In the genomic region with DNA sequence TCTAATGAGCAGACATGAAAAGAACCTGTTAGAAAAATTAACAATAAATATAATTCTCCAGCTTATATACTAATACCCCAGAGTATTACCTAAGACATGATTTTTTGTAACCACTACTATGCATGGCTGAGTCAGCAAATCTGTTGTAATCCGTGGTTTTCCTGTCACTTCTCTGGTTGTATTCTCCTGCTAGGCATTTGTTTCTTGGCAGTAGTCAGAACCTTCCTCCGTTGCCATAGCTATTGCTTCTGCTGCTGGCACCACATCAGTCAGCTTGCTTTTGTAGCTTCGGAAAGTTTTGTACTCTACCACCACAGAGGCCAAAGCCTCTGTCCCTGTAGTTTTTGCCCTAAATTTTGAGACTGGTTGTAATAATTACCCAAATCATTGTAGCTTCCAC, we compare ENCODE assay signal across 11 mouse cellular contexts.
A peak's percentile ranks its signal among the peaks of the same experiment; 100 is the strongest.
DNase-seq lines count a peak whose midpoint lies in the region; ATAC-seq lines count a peak whose summit lies in the region.
"Had no signal": no experiment of that assay in that cellular context is flagged by ENCODE, and none has a peak within 500 bp of the region (broad histone marks: within the 10 kb centered on the region; RNA-seq: fewer than 3 reads in every experiment).

No protein-coding gene starts in this region.

- peak; percentile 54 for ATAC-seq in lung, embryonic 16.5 days (ENCODE audit: low read depth)
- peak; percentile 67 for ATAC-seq in forebrain, embryonic 16.5 days
- ATAC-seq in megakaryocyte, adult 5-6 weeks (ENCODE audit: poor library complexity, severe bottlenecking), result no peak
- ATAC-seq: intestine, postnatal 0 days had no signal

- no peak overlapping the region for H3K4me3 ChIP-seq in lung, embryonic 16.5 days (ENCODE audit: low read length)
- H3K4me3 ChIP-seq in forebrain, embryonic 16.5 days (replicated peaks; ENCODE audit: low read length), result no peak overlapping the region
- H3K4me3 ChIP-seq: heart, embryonic 13.5 days; limb, embryonic 13.5 days had no signal

- H3K27ac ChIP-seq in lung, embryonic 16.5 days (ENCODE audit: low read length), result no peak overlapping the region
- H3K27ac ChIP-seq in forebrain, embryonic 16.5 days (ENCODE audit: low read length), result no peak overlapping the region
- H3K27ac ChIP-seq: heart, embryonic 13.5 days; limb, embryonic 13.5 days had no signal

- no peaks in the 10 kb centered on the region for H3K36me3 ChIP-seq in lung, embryonic 16.5 days (ENCODE audit: control insufficient read depth, insufficient read depth, low read length)
- no peaks in the 10 kb centered on the region for H3K36me3 ChIP-seq in forebrain, embryonic 16.5 days (ENCODE audit: control insufficient read depth, insufficient read depth)
- H3K36me3 ChIP-seq: heart, embryonic 13.5 days; limb, embryonic 13.5 days had no signal

- no peak overlapping the region for H3K4me2 ChIP-seq in lung, embryonic 16.5 days (ENCODE audit: low read depth, low read length)
- H3K4me2 ChIP-seq in forebrain, embryonic 16.5 days (ENCODE audit: low read length), result no peak overlapping the region
- H3K4me2 ChIP-seq: heart, embryonic 13.5 days; limb, embryonic 13.5 days had no signal

- no peak overlapping the region for H3K9ac ChIP-seq in lung, embryonic 16.5 days (ENCODE audit: low read length)
- H3K9ac ChIP-seq in forebrain, embryonic 16.5 days (replicated peaks; ENCODE audit: low read depth, low read length), result no peak overlapping the region
- H3K9ac ChIP-seq: heart, embryonic 13.5 days; limb, embryonic 13.5 days had no signal

- no peaks in the 10 kb centered on the region for H3K27me3 ChIP-seq in lung, embryonic 16.5 days (ENCODE audit: control insufficient read depth, insufficient read depth, low read depth, low read length)
- no peaks in the 10 kb centered on the region for H3K27me3 ChIP-seq in forebrain, embryonic 16.5 days (replicated peaks; ENCODE audit: control insufficient read depth, insufficient read depth, low read length)
- H3K27me3 ChIP-seq: heart, embryonic 13.5 days had no signal

- DNase-seq in cerebellum, postnatal 10 days, result peak; percentile 10 to 12
- no peak for DNase-seq in cerebellum, adult 9-10 months
- DNase-seq in lung, postnatal 25 days (ENCODE audit: low spot score), result no peak
- peak; percentile 57 to 74 for DNase-seq in right cerebral cortex, postnatal 10 days (ENCODE audit: low spot score in 2 of 2)
- DNase-seq in cerebellum, adult 8-10 months, result no peak

- H3K9me3 ChIP-seq in lung, embryonic 16.5 days (ENCODE audit: control insufficient read depth, low read length), result no peaks in the 10 kb centered on the region
- H3K9me3 ChIP-seq in forebrain, embryonic 16.5 days (ENCODE audit: control insufficient read depth, low read length), result no peaks in the 10 kb centered on the region
- H3K9me3 ChIP-seq: heart, embryonic 13.5 days; limb, embryonic 13.5 days had no signal

- H3K4me1 ChIP-seq in lung, embryonic 16.5 days (replicated peaks; ENCODE audit: control insufficient read depth, insufficient read depth, low read length), result no peaks in the 10 kb centered on the region
- 0 out of 2 replicates have a peak, but pooled peaks cover 4% of the 10 kb centered on the region for H3K4me1 ChIP-seq in forebrain, embryonic 16.5 days (replicated peaks; ENCODE audit: control insufficient read depth, insufficient read depth, low read length)
- H3K4me1 ChIP-seq: heart, embryonic 13.5 days; limb, embryonic 13.5 days had no signal

- WGBS in lung, embryonic 16.5 days, result 39% methylated on average over 3 of the region's 3 CpGs
- WGBS in forebrain, embryonic 16.5 days, result 40% methylated on average over 3 of the region's 3 CpGs

Comparison
In these comparisons a context has a peak if more than half of its experiments do, and no peak if none do; other contexts are left out.
1. DNase-seq: peak in cerebellum, postnatal 10 days (2 of 2) and right cerebral cortex, postnatal 10 days (2 of 2); none in cerebellum, adult 9-10 months (single experiment), lung, postnatal 25 days (single experiment) and cerebellum, adult 8-10 months (single experiment).